Mouse (Mus musculus) cerebellum, adult 11-12 months (tissue): ENCODE data around the gene Il2rb.
A peak's percentile ranks its signal among the peaks of the same experiment; 100 is the strongest.

Source experiments
- DNase-seq: peaks from one replicate; pipeline ENCODE4 v3.0.0; 2022

The Il2rb gene

GRCm38 (mm10) chr15:78479470-78479869, 15.6 kb downstream of the Il2rb start:
- DNase-seq: no peak

GRCm38 (mm10) chr15:78478073-78478472, 17.0 kb downstream of the Il2rb start:
- DNase-seq: no peak

- no peak for DNase-seq
Measured at GRCm38 (mm10) chr15:78476878-78477277, 18.2 kb downstream of the Il2rb start.

- DNase-seq: no peak
Measured at GRCm38 (mm10) chr15:78475604-78476031, 19.5 kb downstream of the Il2rb start.

GRCm38 (mm10) chr15:78473442-78473841, 21.6 kb downstream of the Il2rb start:
- DNase-seq: no peak

GRCm38 (mm10) chr15:78471902-78472301, 23.2 kb downstream of the Il2rb start:
- DNase-seq: no peak

GRCm38 (mm10) chr15:78470495-78471276, 24.4 kb downstream of the Il2rb start:
- no peak for DNase-seq

GRCm38 (mm10) chr15:78468379-78468937, 26.6 kb downstream of the Il2rb start, which contains the start of gene Tmprss6:
Gene Tmprss6 (minus strand): TSS chr15:78468634.
- no peak for DNase-seq

GRCm38 (mm10) chr15:78467570-78467969, 27.5 kb downstream of the Il2rb start:
- no peak for DNase-seq

- DNase-seq: no peak
Measured at GRCm38 (mm10) chr15:78466809-78467208, 28.3 kb downstream of the Il2rb start.

GRCm38 (mm10) chr15:78462981-78463380, 32.1 kb downstream of the Il2rb start:
- no peak for DNase-seq

GRCm38 (mm10) chr15:78457193-78457592, 37.9 kb downstream of the Il2rb start:
- no peak for DNase-seq

- DNase-seq: peak; percentile 46
Measured at GRCm38 (mm10) chr15:78456051-78456450, 39.0 kb downstream of the Il2rb start.

- DNase-seq: no peak
Measured at GRCm38 (mm10) chr15:78455168-78455567, 39.9 kb downstream of the Il2rb start.

GRCm38 (mm10) chr15:78452929-78453328, 42.1 kb downstream of the Il2rb start:
- no peak for DNase-seq

- no peak for DNase-seq
Measured at GRCm38 (mm10) chr15:78451201-78451600, 43.9 kb downstream of the Il2rb start.

GRCm38 (mm10) chr15:78450419-78450768, 44.7 kb downstream of the Il2rb start:
- DNase-seq: no peak

- peak; percentile 32 for DNase-seq
Measured at GRCm38 (mm10) chr15:78449694-78450418, 45.2 kb downstream of the Il2rb start.

- no peak for DNase-seq
Measured at GRCm38 (mm10) chr15:78449131-78449530, 45.9 kb downstream of the Il2rb start.

GRCm38 (mm10) chr15:78447746-78448535, 47.1 kb downstream of the Il2rb start:
- peak; percentile 88 for DNase-seq

- peak; percentile 35 for DNase-seq
Measured at GRCm38 (mm10) chr15:78447121-78447520, 48.0 kb downstream of the Il2rb start.

GRCm38 (mm10) chr15:78443857-78444256, 51.2 kb downstream of the Il2rb start:
- DNase-seq: no peak

GRCm38 (mm10) chr15:78442231-78442630, 52.8 kb downstream of the Il2rb start:
- peak; percentile 25 for DNase-seq
